Mouse (Mus musculus) embryonic facial prominence, embryonic 13.5 days (tissue): ENCODE measurements at regions not wholly inside any gene's neighbourhood (a gene's known extent, or its start where the extent isn't known, plus 50 kb on each side); places are given as distances from the start of the nearest gene placed in this dataset.

Source experiments
- ATAC-seq: fragments of 200-750 bp; cut with Nextera tagmentation; 2 replicates; pipeline ENCODE4 v1.8.0; 2017; ENCODE audit warnings: low read depth; ENCODE audit not compliant: insufficient number of reproducible peaks, insufficient read depth, low FRiP score, low TSS enrichment
- H3K27ac ChIP-seq: fragments of 300-500 bp; sonication (generic); 2 replicates; pipeline ENCODE4 v1.5.1; 2015; ENCODE audit warnings: moderate library complexity, mild to moderate bottlenecking, inconsistent platforms
- H3K27me3 ChIP-seq: fragments of 300-500 bp; sonication (generic); 2 replicates; pipeline ENCODE4 v1.6.1; 2015; ENCODE audit warnings: mild to moderate bottlenecking, inconsistent platforms
- H3K36me3 ChIP-seq: fragments of 300-500 bp; sonication (generic); 2 replicates; pipeline ENCODE4 v1.6.1; 2015; ENCODE audit warnings: mild to moderate bottlenecking, inconsistent platforms
- H3K4me1 ChIP-seq: fragments of 300-500 bp; sonication (generic); 2 replicates; pipeline ENCODE4 v1.6.1; 2015; ENCODE audit warnings: inconsistent platforms
- H3K4me2 ChIP-seq: fragments of 300-500 bp; sonication (generic); 2 replicates; pipeline ENCODE4 v1.6.1; 2015; ENCODE audit warnings: moderate library complexity, mild to moderate bottlenecking, inconsistent platforms
- H3K4me3 ChIP-seq: fragments of 300-500 bp; sonication (generic); 2 replicates; pipeline ENCODE4 v1.5.1; 2015; ENCODE audit warnings: mild to moderate bottlenecking, inconsistent platforms
- H3K9ac ChIP-seq: fragments of 300-500 bp; sonication (generic); 2 replicates; pipeline ENCODE4 v1.6.1; 2015; ENCODE audit warnings: mild to moderate bottlenecking, inconsistent platforms
- H3K9me3 ChIP-seq: fragments of 300-500 bp; sonication (generic); 2 replicates; pipeline ENCODE4 v1.6.1; 2016; ENCODE audit warnings: inconsistent platforms
- WGBS: fragments of 180-500 bp; shearing (Covaris S2); methylation state at CpG from one replicate; pipeline ENCODE4 v1.1.7; 2015; ENCODE audit warnings: mixed read lengths; 5-methylcytosine and 5-hydroxymethylcytosine counted together

DNA sequence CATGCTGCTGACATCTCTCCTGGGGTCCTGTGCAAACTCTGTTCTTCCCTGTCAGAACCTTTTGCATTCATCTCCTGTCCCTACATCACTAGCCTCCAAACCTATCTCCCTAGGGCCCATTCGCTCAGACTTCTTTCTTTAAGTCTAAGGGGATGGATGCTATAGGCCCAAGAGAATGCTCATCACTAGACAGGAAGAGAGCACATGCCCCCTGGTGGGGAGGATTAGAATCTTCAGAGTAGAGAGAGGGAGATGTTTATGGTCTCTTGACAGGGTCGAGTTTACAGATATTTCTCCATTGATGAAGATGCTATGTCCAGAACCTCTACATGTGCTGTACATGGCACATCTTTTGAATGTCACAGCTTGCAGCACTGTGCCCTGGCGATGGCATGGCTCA is 94.9 kb upstream of the St8sia2 start:
- H3K4me3 ChIP-seq, result no peak overlapping the region
- H3K27me3 ChIP-seq, result no peaks in the 10 kb centered on the region
- H3K4me1 ChIP-seq, result peaks cover 9% of the 10 kb centered on the region; the same call in 1 of the 2 replicates
- ATAC-seq, result no peak
- H3K4me2 ChIP-seq, result no peak overlapping the region
- no peak overlapping the region for H3K27ac ChIP-seq
- 77% methylated on average over 3 of the region's 3 CpGs for WGBS
- H3K36me3 ChIP-seq, result no peaks in the 10 kb centered on the region
- no peak overlapping the region for H3K9ac ChIP-seq
- H3K9me3 ChIP-seq, result no peaks in the 10 kb centered on the region

DNA sequence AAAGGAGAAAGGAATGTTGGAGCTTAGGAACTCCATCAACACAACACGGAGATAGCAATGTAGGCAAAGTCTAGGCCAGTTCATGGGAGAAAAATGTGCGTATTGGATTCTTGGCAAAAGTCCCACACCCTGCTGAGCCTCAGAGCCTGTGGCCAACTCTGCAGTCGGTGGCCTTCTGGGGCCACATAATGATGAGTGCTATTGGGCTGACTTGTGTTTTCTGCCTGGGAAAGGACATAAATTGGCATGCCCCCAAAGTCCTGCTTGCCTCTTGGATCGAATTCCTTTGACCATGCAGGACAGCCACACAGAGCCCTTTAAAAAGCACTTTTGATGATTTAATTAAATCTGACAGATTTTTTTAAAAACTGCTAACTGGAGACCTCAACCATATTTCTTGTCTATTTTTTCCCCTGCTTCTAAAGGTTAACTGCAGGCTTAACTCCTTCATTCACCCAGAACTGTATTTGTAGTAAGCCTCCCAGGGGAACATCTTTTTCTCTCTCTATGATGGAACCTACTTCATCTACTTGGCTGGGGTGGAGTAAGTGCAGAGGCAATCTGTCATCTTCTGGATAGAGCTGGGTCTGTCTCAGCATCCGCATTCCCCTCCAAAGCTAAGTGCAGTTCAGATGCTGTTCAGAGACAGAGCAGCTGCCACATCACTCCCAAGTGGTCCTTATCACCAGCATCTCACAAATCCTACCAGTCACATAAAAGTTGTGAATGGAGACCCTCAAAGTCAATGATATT is 93.9 kb upstream of the St8sia2 start:
- Histone ChIP-seq H3K27me3 (no peaks in the 10 kb centered on the region), H3K9ac (no peak overlapping the region), H3K4me2 (no peak overlapping the region), H3K4me3 (no peak overlapping the region), H3K36me3 (no peaks in the 10 kb centered on the region), H3K9me3 (no peaks in the 10 kb centered on the region), H3K27ac (no peak overlapping the region), H3K4me1 (peaks cover 9% of the 10 kb centered on the region; the same call in 1 of the 2 replicates)
- 46% methylated on average over 5 of the region's 5 CpGs for WGBS
- no peak for ATAC-seq

DNA sequence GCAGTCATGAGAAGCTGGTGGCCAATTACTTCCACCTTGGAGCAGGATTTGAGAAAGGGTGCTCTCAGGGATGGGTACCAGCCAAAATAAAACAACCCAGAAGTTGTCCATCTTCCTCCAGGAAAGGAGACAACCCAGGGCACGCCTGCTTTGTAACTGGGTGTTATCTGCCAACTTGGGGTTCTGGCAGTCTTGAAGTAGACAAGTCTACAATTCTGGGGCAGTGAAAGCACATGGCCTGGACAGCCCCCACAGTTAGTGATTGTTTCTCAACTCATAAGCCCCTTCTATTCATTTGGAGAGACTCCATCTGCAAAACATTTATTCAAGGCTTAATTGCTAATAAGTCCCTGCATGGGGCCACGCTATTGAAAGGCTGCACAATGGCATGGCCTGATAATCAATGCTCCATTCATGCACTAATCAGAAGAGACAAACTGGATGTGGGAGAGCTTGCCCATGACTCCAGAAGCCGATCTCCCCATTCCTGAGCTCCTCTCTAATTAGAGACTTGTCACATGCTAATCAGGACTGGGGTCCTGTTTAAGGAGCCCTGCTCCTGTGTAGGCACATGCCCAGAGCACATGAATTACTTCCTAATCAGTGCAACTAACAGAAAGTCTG is 78.0 kb upstream of the St8sia2 start:
- Histone ChIP-seq H3K9ac (no peak overlapping the region), H3K36me3 (no peaks in the 10 kb centered on the region), H3K4me2 (no peak overlapping the region), H3K27ac (no peak overlapping the region), H3K27me3 (no peaks in the 10 kb centered on the region), H3K4me1 (no peaks in the 10 kb centered on the region), H3K4me3 (no peak overlapping the region), H3K9me3 (0 out of 2 replicates have a peak, but pooled peaks cover 6% of the 10 kb centered on the region)
- 47% methylated on average over 3 of the region's 3 CpGs for WGBS
- ATAC-seq, result no peak

DNA sequence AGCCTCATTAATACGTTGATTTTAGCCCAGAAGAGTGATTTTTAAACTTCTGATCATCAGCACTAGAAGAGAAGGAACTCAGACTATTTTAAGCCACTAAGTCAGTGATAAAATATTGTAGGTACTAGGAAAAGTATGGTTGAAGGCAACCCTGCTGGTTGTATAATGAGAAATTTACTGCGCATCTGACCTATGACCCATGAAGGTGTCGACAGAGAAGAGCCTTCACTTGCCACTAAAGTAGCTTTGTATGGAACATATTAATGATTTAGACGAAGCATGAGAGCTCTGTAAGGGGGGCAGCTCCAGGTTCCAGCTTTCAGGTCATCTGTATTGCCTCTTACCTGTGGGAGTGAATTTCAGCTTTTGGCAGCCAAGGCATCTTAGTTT is 67.4 kb upstream of the St8sia2 start:
- Histone ChIP-seq H3K9me3 (no peaks in the 10 kb centered on the region), H3K27ac (no peak overlapping the region), H3K4me3 (no peak overlapping the region), H3K36me3 (no peaks in the 10 kb centered on the region), H3K27me3 (no peaks in the 10 kb centered on the region), H3K4me1 (0 out of 2 replicates have a peak, but pooled peaks cover 4% of the 10 kb centered on the region), H3K4me2 (no peak overlapping the region), H3K9ac (no peak overlapping the region)
- ATAC-seq, result no peak
- WGBS, result 82% methylated on average over 4 of the region's 4 CpGs

DNA sequence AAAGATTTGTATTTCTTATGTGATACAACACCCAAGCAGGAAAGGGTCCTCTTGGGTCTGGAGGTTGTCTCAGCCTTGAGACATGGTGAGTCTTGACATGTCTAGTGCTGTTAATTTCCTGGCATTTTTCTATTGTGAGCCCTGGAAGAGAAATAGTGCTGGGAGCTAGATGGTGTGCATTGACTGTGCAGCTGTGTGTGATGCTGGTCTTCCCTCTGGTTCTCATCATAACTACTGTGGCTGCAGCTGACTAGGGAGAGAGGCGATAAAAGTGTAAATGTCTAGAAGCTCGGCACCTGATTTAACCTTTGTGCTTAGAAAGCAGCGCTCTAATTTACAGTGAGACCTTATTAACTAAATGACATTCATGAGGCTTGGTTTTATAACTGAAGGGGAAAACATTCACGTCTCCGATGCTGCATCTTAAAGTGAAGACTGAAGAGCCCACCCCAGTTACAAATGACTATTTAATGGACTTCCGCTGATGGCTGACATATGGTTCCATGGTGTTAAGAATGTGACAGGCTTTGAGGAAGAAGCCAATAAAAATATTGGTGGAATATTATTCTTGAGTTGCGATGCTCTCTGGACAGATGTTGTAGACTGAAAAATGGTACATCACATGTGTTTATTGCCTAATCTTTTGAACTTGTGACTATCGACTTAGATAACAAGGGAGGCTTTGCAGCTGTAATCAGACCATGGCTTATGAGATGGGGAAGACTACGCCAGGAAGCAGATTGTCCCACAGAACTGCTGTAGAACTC is 66.8 kb upstream of the St8sia2 start:
- H3K4me1 ChIP-seq, result 0 out of 2 replicates have a peak, but pooled peaks cover 4% of the 10 kb centered on the region
- no peak for ATAC-seq
- WGBS, result 80% methylated on average over 9 of the region's 9 CpGs
- no peak overlapping the region for H3K9ac ChIP-seq
- H3K4me2 ChIP-seq, result no peak overlapping the region
- no peaks in the 10 kb centered on the region for H3K36me3 ChIP-seq
- H3K27ac ChIP-seq, result no peak overlapping the region
- no peaks in the 10 kb centered on the region for H3K27me3 ChIP-seq
- no peaks in the 10 kb centered on the region for H3K9me3 ChIP-seq
- H3K4me3 ChIP-seq, result no peak overlapping the region

DNA sequence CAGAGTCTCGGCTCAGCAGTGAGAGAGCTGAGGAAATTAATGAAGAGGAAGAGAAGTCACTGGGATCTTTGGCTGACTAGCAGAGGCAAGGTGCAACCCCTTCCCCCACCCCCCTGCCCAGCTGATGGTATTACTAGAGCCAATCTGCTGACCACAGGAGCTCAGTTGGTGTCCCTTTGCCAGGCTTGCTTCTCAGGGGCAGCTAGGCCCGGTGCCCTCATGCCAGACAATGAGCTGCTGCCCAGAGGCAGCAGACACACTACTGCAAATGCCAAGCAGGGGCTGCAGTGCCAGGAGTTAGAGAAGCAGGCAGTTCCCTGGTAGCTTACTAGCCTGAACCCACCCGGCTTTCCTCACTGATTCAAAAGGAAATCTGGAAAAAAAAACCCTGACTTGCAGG is 59.1 kb upstream of the St8sia2 start:
- Histone ChIP-seq H3K9me3 (no peaks in the 10 kb centered on the region), H3K4me3 (no peak overlapping the region), H3K27ac (no peak overlapping the region), H3K36me3 (no peaks in the 10 kb centered on the region), H3K27me3 (no peaks in the 10 kb centered on the region), H3K4me1 (peaks cover 3% of the 10 kb centered on the region; the same call in 1 of the 2 replicates), H3K4me2 (no peak overlapping the region), H3K9ac (no peak overlapping the region)
- no peak for ATAC-seq
- 51% methylated on average over 3 of the region's 3 CpGs for WGBS

DNA sequence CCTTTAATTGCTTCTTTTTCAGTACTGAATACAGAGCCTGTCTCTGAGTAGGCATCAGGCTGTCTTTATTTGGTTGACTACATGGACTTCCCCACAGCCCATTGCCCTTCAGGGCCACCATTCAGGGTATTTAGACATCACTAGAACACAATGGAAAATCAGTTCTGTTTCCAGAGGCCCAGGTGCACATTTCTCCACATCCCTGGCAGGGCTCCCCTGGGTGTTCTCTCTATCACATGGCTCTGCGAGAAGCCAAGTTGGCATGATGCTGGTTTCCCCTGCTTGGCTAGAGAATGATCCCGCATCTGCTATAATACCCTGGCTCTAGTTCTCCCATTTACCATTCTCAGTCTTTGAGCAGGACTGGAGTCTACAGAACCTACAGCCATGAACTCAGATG is 57.3 kb upstream of the St8sia2 start:
- no peaks in the 10 kb centered on the region for H3K27me3 ChIP-seq
- H3K4me1 ChIP-seq, result peaks cover 6% of the 10 kb centered on the region
- no peak overlapping the region for H3K4me3 ChIP-seq
- H3K27ac ChIP-seq, result no peak overlapping the region
- H3K36me3 ChIP-seq, result no peaks in the 10 kb centered on the region
- no peaks in the 10 kb centered on the region for H3K9me3 ChIP-seq
- WGBS, result 90% methylated on average over 2 of the region's 2 CpGs
- ATAC-seq, result no peak
- H3K4me2 ChIP-seq, result no peak overlapping the region
- H3K9ac ChIP-seq, result no peak overlapping the region

DNA sequence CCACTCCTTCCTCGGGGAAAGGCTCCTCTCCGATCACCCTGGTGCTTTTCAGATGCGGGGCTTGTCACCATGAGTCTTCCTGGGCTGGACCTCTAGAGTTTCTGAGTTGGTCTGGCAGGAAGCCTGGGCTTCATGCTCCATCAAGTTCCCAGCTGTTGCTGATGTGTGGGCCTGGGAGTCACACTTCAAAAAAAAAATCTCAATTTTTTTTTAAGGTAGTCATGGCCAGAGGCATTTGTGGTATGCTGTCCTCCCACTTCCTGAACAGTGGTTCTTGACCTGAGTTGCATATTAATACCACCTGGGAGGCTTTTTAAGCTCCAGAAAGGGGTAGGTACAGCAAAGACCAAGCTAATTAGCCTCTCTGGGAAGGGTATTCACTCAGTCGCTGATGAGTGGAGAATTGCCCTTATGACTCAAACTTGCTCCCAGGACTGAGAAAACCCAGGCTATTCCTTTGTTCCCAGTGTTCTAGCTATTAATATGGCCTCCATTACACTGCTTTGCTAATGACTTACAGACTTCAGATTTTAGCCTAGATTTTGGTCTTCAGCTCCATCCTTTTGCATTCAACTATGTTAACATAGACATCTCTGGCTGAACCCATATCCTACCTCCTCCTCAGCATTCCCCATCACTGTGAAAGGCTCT is 52.1 kb upstream of the St8sia2 start:
- no peak overlapping the region for H3K4me3 ChIP-seq
- H3K9ac ChIP-seq, result no peak overlapping the region
- no peaks in the 10 kb centered on the region for H3K27me3 ChIP-seq
- H3K4me2 ChIP-seq, result no peak overlapping the region
- ATAC-seq, result no peak
- H3K36me3 ChIP-seq, result no peaks in the 10 kb centered on the region
- no peaks in the 10 kb centered on the region for H3K9me3 ChIP-seq
- H3K4me1 ChIP-seq, result peaks cover 18% of the 10 kb centered on the region; the same call in 1 of the 2 replicates
- H3K27ac ChIP-seq, result peak overlapping the region; percentile 24; the same call in 1 of the 2 replicates
- WGBS, result 27% methylated on average over 4 of the region's 4 CpGs
